In genomic region chr17:33759767-33760254, GRCm38 (mm10) we compare ENCODE assay signal across 8 mouse cellular contexts. TPM values are rescaled to one million over a fixed set of nuclear protein-coding genes. Genes with fewer than 3 reads are reported as not detected.
A peak's percentile ranks its signal among the peaks of the same experiment; 100 is the strongest.
DNase-seq lines count a peak whose midpoint lies in the region; ATAC-seq lines count a peak whose summit lies in the region.

No protein-coding gene starts in this region.

- peak overlapping the region; percentile 73 for H3K4me3 ChIP-seq in intestine, embryonic 15.5 days (replicated peaks)

- peak overlapping the region; percentile 100 for H3K27ac ChIP-seq in intestine, embryonic 15.5 days

- H3K4me1 ChIP-seq in intestine, embryonic 15.5 days (replicated peaks): peaks cover 42% of the 10 kb centered on the region

- WGBS in intestine, embryonic 15.5 days: under 1% methylated on average over 38 of the region's 38 CpGs

- peak; percentile 95 to 96 for DNase-seq in adrenal gland, adult 18-20 months (ENCODE audit: low spot score in 2 of 2)
- peak; percentile 93 for DNase-seq in embryo, embryonic 11 days
- peak; percentile 93 for DNase-seq in gastrocnemius, postnatal 25 days
- peak; percentile 88 to 91 for DNase-seq in left cerebral cortex, postnatal 14 days (ENCODE audit: low spot score in 2 of 2)
- peak; percentile 90 for DNase-seq in right cerebral cortex, postnatal 14 days
- DNase-seq in urinary bladder, postnatal 25 days (ENCODE audit: low spot score): peak; percentile 96

- H3K9me3 ChIP-seq in intestine, embryonic 15.5 days: no peaks in the 10 kb centered on the region

- no peaks in the 10 kb centered on the region for H3K27me3 ChIP-seq in intestine, embryonic 15.5 days (replicated peaks)

- peak overlapping the region; percentile 96 for H3K9ac ChIP-seq in intestine, embryonic 15.5 days

- intact Hi-C loops in left cerebral cortex, postnatal 14 days (cut with DNase I): loop anchor here (5.0 kb wide), 1 partner anchor 52 kb away; the partner anchor contains the start of gene Kank3

- no peaks in the 10 kb centered on the region for H3K36me3 ChIP-seq in intestine, embryonic 15.5 days

- ATAC-seq in intestine, embryonic 15.5 days: peak; percentile 94
- ATAC-seq in megakaryocyte-erythroid progenitor cell, adult 5-6 weeks (replicated peaks; ENCODE audit: low FRiP score, low TSS enrichment, poor library complexity, severe bottlenecking): peak; percentile 69

- peak overlapping the region; percentile 78 for H3K4me2 ChIP-seq in intestine, embryonic 15.5 days (replicated peaks)

RNA-seq across cellular contexts. Expression of gene Rab11b, which starts 0.5 kb away (rescaled TPM):
- 100 to 1,000 TPM; 208 to 255 TPM for total RNA-seq in adrenal gland, adult 18-20 months (2021)
- 100 to 1,000 TPM; 125 to 136 TPM for total RNA-seq in gastrocnemius, postnatal 25 days (2021)
- 206 and 218 TPM in 2 replicates for polyA plus RNA-seq in intestine, embryonic 15.5 days (2015; fragmentation: Nextera tagmentation; extraction: Ambion mirVana)
- total RNA-seq in left cerebral cortex, postnatal 14 days (2021): 100 to 1,000 TPM; 302 to 341 TPM
- 98.0 and 144 TPM in 2 replicates for total RNA-seq in megakaryocyte-erythroid progenitor cell, adult 5-6 weeks (2014; fragmentation: Nextera tagmentation)
- total RNA-seq in megakaryocyte-erythroid progenitor cell, adult 5-6 weeks (2017): 27.5 and 33.0 TPM in 2 replicates

RNA-seq across cellular contexts. Expression of gene Angptl4, which starts 21.8 kb away (rescaled TPM):
- total RNA-seq in adrenal gland, adult 18-20 months (2021): 100 to 1,000 TPM in 1 of 2 experiments, 10 to 100 TPM in 1; 47.8 to 111 TPM
- total RNA-seq in gastrocnemius, postnatal 25 days (2021): 10 to 100 TPM in 1 of 2 experiments, 1 to 10 TPM in 1; 8.1 to 13.3 TPM
- polyA plus RNA-seq in intestine, embryonic 15.5 days (2015; fragmentation: Nextera tagmentation; extraction: Ambion mirVana): 20.7 and 23.4 TPM in 2 replicates
- total RNA-seq in left cerebral cortex, postnatal 14 days (2021): 1 to 10 TPM; 5.5 to 6.6 TPM
- 14.9 and 18.2 TPM in 2 replicates for total RNA-seq in megakaryocyte-erythroid progenitor cell, adult 5-6 weeks (2014; fragmentation: Nextera tagmentation)
- total RNA-seq in megakaryocyte-erythroid progenitor cell, adult 5-6 weeks (2017): 13.0 and 17.1 TPM in 2 replicates

RNA-seq across cellular contexts. Expression of gene March2, which starts 41.3 kb away (rescaled TPM):
- 100 to 1,000 TPM; 122 to 124 TPM for total RNA-seq in adrenal gland, adult 18-20 months (2021)
- total RNA-seq in gastrocnemius, postnatal 25 days (2021): 10 to 100 TPM; 89.8 to 90.4 TPM
- 49.4 and 52.7 TPM in 2 replicates for polyA plus RNA-seq in intestine, embryonic 15.5 days (2015; fragmentation: Nextera tagmentation; extraction: Ambion mirVana)
- 10 to 100 TPM; 83.5 to 84.8 TPM for total RNA-seq in left cerebral cortex, postnatal 14 days (2021)
- total RNA-seq in megakaryocyte-erythroid progenitor cell, adult 5-6 weeks (2014; fragmentation: Nextera tagmentation): 53.7 and 55.5 TPM in 2 replicates
- total RNA-seq in megakaryocyte-erythroid progenitor cell, adult 5-6 weeks (2017): 33.4 and 48.1 TPM in 2 replicates

RNA-seq across cellular contexts. Expression of gene Kank3, which starts 50.5 kb away (rescaled TPM):
- total RNA-seq in adrenal gland, adult 18-20 months (2021): 10 to 100 TPM; 66.2 to 93.4 TPM
- 10 to 100 TPM; 18.5 to 20.7 TPM for total RNA-seq in gastrocnemius, postnatal 25 days (2021)
- polyA plus RNA-seq in intestine, embryonic 15.5 days (2015; fragmentation: Nextera tagmentation; extraction: Ambion mirVana): 23.0 and 30.5 TPM in 2 replicates
- total RNA-seq in left cerebral cortex, postnatal 14 days (2021): 10 to 100 TPM; 36.2 to 41.2 TPM
- total RNA-seq in megakaryocyte-erythroid progenitor cell, adult 5-6 weeks (2014; fragmentation: Nextera tagmentation): 12.0 and 19.7 TPM in 2 replicates
- total RNA-seq in megakaryocyte-erythroid progenitor cell, adult 5-6 weeks (2017): 1.6 and 2.4 TPM in 2 replicates

Comparison
In these comparisons a context has a peak if more than half of its experiments do, and no peak if none do; other contexts are left out.
1. Peak in every context shown above with its lines: DNase-seq, ATAC-seq, H3K4me3 ChIP-seq and H3K27ac ChIP-seq.